Mouse (Mus musculus): ENCODE results near the gene Clec11a. TPM values are rescaled to one million over a fixed set of nuclear protein-coding genes. Genes with fewer than 3 reads are reported as not detected.
"Not testable (repeated sequence)": the region's sequence is repeated elsewhere in the genome, so short reads cannot be mapped to it uniquely, and the experiment has no call there.

The Clec11a gene
- total RNA-seq, 2 experiments from 2014 or later = 0.84 to 0.88 TPM

DNA sequence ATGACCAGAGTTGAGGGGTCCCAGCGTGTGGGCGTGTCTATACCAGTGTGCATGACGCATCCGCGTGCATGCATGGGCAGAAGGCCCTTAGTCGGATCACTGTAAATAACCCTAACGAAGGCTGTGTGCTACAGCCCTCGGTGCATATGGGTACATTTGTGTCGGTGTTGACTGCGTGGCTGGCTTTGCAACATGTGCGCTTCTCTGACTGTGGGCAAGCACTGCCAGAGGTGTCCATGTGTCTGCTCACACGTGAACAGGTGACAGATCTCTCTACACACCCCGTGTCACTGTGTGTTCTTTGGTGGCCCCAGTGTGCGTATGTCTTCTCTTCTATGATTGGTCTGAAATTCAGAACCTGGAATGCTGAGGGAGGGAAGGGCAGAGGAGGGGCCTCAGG lies 27.4 kb upstream of the Clec11a start:
- DNase-seq = no peak
- intact Hi-C loops (cut with DNase I) = no loop called here

DNA sequence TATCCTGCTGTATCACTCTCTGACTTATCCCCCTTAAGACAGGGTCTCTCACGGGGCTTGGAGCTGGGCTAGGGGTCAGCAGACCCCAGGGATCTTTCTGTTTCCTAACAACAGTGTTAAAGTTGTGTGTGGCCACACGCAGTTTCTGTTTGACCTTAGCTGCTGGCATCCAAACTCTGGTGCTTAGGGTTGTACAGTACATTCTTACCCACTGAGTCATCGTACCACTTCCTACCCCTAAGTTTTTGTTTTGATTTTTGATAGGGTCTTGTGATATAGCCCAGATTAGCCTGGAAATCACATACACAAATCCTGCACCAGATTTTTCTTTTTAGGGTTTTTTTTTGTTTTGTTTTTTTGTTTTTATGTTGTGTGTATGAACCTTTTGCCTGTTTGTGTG lies 25.6 kb upstream of the Clec11a start:
- no peak for DNase-seq
- intact Hi-C loops (cut with DNase I) = no loop called here

DNA sequence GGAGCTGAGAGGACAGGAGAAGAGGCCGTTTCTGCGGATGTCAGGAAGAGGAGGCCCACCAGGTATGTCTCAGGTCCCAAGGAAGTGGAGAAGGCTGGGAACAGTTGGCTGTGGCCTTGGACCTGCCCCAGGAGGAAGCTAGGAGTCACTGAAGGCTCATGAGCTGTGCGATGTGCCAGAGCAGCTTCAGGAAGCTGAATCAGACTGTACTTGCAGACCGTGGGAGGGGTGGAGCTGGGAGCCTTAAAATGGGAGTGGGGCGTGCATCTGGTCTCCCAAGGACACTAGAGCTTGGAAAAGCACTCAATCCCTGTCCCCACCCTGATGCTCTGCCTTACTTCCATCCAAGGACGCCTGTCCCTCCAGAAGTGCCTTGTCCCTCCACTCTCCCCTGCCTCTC lies 19.9 kb upstream of the Clec11a start:
- intact Hi-C loops (cut with DNase I) = no loop called here
- DNase-seq = no peak

DNA sequence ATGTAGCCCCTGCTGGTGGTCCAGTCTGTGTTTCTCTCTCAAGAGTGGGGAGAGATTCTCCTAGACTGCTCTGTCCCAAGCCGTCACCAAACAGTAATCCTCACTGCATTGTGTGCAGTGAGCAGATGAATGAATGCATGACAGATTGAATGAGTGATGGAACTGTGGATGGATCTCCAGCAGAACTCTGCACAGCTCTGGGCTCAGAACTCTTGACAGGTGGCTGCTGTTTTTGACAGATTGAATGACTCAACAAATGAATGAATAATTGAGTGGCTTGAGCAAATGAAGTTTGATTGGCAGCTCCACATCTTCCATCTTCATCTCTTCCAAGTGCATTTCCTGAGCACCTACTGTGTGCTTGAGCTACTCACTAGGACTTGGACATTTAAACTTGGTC lies 15.6 kb upstream of the Clec11a start:
- no peak for DNase-seq
- intact Hi-C loops (cut with DNase I) = no loop called here

DNA sequence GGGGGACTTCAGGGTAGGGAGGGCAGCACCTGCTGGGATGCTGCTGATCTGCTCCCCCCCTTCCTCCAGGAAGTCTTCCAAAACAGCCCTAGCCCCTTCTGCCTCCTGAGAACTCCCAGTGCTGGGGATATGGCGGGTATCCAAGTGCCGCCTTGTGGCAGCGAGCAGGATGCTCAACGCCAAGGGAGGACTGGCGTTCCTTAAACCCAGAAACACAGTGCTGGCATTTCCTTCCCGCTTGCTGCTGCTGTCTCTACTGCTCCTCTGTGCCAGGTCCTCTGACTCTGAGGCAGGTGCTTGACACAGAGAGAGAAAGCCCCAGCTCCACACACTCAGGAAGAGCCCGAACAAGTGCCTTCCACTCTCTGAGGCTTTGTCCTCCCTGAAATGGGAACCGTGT lies 14.2 kb upstream of the Clec11a start:
- no peak for DNase-seq

DNA sequence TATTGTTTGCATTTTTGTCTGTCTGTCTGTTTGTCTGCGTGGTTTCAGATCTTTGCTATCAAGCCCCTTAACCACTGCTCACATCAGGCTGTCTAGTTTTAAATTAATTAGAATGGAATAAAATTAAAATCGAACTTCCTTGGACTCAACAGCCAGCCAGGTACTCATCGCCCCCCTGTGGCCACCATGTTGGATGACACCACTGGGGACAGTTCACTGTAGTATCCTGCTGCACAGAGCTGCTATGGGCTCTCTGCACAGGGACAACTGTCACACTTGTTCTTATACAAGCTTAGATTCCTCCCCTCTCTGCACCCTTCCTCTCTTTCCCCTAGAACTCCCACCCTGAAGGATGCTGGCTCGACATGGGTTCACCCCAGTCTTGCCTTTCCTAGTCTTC lies 11.2 kb upstream of the Clec11a start:
- peak in 1 of 2 experiments; percentile 28 for DNase-seq
- intact Hi-C loops (cut with DNase I) = no loop called here

More for the DNA sequence above, 14.2 kb upstream of the Clec11a start:
- intact Hi-C loops (cut with DNase I) = no loop called here

DNA sequence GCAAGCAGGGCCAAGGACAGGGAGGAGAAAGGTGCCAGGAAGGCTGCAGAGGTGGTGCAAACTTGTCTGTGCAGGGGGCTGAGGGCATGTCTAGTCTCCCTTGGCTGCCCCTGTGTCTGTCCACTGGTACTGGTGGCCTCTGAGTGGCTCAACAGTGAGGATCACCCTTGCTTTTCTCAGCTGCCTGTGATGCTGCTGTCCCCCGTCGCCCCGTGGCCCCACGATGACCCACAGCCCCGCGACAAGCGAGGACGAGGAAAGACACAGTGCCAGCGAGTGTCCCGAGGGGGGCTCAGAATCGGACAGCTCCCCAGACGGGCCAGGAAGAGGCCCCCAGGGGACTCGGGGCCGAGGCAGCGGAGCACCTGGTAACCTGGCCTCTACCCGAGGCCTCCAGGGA lies 5.8 kb upstream of the Clec11a start:
- intact Hi-C loops (cut with DNase I) = no loop called here
- no peak for DNase-seq

DNA sequence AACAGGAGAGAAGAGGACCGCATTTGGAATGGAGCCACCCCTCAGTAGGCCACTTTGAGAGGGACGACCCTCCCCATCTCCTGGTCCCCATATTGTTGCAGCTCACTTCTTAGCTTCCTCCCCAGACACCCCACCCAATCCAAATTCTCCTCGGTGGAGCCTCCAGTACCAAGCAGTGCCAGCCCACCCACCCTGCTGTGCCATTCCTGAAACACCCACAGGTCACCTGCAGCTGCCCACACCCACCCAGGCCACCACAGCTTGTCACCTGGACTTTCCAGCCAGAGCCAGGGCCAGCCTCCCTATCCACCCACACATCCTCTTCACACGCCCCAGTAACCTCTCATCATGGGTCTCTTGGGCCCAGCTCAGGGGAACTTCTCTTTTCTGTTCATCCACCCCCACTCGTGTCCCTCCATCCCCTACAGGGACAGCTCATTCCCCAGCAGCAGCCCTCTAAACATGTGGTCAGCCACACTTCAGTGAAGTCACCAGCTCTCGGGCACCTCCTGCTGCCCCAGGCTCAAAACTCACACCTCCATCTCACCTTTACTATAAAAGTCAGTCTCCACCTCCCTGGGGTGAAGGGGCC lies 5.1 kb upstream of the Clec11a start:
- intact Hi-C loops (cut with DNase I) = no loop called here

DNA sequence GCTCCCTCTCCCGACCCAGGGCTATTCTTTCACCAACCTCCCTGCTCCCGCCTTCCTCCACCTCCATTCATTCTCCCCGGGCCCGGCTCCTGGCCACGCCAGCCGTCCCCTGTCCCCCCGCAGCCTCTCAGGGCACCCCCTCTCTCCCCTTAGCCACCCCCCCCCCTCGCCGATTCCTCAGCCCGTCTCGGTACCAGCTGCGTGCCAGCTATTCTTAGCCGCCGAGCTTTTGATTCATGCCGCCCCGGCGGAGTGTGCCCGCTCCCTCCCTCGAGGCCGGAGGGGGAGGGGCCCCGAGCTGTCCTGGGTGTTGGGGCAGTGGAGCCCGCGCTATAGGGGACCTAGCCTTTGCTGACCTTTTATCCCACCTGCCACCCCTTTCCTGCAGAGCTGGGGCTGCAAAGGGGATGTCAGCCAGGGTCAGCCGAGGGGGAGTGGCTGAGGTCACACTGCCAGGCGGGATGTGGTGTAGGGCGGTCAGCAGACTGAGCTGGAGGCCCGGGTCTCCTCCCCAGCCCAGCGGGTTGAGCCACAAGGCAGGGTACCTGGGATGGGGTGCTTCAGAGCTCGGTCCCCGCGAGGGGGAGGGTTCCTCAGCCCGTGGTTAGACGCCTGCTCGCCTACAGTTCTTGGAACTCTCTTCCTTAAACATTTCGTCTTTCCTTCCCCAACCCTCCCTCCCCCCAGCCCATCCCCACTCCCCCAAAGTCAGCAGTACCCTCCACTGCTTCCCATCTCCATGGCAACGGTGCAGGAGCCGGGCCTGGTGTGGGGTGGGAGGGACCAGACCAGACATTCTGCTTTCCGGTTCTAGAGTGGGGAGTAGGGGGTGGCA lies 4.4 kb upstream of the Clec11a start:
- intact Hi-C loops (cut with DNase I) = no loop called here
- peak; percentile 23 to 24 for DNase-seq

More for the DNA sequence above, 5.1 kb upstream of the Clec11a start:
- DNase-seq = no peak

DNA sequence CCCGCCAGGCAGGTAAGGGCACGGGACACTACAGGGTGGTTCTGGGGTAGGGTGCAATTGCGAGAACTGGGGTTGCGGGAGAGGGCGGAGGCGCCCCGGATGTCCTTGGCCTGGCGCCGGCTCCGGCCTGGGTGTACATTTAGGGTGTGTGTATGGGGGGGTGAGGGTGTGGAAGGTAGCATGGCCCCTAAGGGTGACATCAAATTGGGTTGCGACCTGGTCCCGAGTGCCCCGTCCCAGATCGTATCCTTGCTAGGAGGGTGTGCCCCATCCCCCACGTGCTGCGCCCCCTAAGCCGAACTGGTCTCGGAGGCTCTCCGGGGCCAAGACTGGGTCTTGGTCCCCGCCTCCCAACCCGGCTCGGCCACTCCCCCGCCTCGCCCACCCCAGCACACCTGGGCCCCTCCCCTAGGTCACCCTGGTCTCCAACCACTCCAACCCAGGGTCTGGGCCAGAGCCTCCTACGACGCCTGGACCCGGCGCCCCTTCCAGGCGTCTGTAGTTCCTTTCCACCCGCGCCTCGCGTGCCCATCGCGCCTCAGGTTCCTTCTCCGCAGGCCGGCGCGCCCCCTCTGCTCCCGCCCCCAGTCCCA lies 3.7 kb upstream of the Clec11a start:
- DNase-seq = no peak
- intact Hi-C loops (cut with DNase I) = no loop called here

DNA sequence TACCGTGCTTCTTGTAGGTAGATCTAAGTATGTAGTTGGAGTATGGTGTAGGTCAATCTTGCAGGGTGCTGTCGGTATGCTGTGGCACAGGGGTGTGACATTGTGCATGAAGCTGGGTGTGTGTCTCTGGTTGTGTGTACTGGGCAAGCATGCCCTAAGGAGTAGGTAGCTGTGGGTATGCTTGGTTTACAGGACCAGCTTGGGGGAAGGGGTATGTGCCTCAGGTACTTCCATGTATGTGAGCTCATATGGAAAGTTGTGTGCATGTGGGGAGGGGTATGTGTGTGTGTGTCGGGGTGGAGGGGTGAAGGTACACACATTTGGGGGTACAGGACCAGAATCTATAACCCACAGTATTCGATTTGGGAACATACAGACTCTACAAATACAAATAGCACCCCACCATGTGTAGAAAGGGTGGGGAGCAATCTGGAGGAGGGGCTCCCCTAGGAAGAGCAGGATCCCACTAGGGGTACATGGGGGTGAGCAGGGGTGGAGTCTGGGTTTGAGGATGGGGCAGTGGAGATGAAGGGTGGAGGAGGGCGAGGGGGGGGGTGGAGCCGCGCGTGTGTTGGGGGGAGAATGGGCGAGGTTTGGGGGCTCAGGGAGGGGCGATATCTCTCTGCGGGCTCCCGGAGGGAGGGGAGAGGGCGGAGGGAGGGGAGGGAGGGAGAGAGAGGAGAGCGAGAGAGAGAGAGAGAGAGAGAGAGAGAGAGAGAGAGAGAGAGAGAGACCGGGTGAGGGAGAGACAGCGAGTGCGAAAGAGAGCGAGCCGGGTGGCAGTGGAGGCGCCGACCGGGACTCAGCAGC lies 3.0 kb upstream of the Clec11a start, which contains the start of gene Shank1:
Gene Shank1 (plus strand): TSS at position 779 of the 810 bp plus-strand sequence.
- no peak for DNase-seq
- intact Hi-C loops (cut with DNase I) = loop anchor here (5.0 kb wide), 1 partner anchor 43 kb away; no protein-coding TSS in a partner anchor

DNA sequence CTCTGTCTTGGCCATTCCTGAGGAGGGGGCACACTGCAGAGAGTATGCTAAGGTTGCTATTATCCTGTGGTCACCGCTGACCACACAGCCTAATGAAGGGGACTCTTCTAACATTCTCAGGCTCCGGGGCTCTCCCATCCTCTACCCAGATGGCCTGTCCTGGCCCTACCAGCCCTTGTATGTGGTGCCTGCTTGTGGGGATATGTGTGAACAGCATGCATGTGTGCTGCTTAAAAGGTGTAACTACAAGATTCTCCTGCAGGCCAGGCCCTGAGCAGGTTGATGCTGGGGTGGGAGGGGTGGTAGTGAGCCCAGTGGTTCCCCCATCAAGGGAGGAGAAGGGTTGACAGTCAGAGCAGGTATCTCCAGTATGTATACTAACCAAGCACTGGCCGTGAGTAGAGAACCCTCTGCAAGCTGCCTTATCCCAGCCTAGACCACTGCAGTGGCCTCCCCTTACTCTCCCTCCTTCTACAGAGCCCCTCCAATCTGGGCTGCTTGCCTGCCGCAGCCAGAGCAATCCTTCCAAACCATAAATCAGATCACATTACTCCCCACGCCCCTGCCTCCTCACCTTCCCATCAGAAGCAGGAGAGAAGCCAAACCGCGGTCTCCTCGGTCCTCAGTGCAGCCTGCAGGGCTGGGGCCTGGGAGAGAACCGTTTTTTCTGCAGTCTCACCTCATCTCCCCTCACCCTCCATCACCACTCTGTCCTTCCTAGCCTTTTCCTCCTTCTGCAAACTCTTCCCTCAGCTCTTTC lies 739 bp upstream of the Clec11a start:
- intact Hi-C loops (cut with DNase I) = loop anchor here (5.0 kb wide), 1 partner anchor 45 kb away; no protein-coding TSS in a partner anchor

DNA sequence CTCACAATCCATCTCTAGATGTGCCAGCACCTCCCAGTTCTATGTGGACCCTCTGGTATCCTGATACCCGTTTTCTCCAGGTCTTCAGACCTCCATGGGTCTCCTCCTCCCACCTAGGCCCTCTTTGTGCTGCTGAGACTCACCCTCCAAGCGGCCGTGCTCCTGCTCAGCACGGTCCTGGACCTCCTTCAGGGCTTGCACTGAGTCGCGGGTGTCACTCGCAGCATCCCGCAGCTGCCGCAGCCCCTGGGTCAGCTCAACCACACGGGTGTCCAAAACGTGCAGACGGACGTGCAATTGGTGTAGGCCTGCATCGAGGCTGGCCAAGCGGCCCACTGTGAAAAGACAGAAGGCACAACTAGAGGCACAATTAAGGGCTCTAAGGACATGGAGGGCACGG lies 1.0 kb downstream of the Clec11a start:
- intact Hi-C loops (cut with DNase I) = loop anchor here (2.0 to 5.0 kb wide), 2 partner anchors 43 to 47 kb away; no protein-coding TSS in a partner anchor
- no peak for DNase-seq

More for the DNA sequence above, 739 bp upstream of the Clec11a start:
- DNase-seq = no peak

DNA sequence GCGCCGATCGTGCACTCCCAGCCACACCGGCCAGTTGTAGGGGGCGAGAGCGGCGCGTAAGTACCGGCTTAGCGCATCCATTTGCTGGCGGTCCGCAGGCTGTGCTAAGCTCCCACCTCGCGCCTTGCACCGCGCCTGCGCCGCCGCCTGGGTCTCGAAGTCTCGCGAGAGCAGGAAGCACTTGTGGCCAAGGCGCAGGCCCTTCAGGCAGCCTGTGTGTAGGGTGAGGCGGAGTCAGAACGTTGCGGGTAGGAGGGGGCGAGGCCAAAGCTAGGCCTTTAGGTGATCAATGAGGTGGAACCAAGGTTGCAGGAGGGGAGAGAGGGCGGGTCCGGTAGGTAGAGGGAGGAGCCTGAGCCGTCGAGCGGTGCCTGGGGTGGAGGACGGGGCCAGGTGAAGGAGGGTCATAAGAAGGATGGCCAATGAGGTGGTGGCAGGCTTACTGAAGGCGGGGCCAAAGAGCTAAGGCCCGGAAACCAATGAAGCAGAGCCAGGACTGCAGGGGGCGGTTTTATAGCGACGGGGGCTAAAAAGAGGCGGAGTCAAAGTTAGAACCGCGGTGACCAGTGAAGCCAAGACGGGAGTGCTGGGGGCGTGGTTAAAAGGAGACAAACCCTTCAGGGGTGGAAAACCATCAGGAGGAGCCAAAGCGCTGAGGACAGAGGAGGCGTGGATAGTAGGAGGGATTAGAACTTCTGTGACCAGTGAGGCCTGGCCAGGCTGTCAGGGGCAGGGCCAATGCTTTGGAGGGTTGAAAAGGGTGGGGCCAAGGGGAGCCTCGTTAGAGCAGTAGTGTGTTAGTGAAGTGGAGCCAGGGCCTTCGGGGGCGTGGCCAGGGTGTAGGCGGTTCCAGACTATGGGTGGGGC lies 1.7 kb downstream of the Clec11a start:
- intact Hi-C loops (cut with DNase I) = loop anchor here (2.0 to 5.0 kb wide), 2 partner anchors 42 to 47 kb away; no protein-coding TSS in a partner anchor
- DNase-seq = peak; percentile 94 to 96

DNA sequence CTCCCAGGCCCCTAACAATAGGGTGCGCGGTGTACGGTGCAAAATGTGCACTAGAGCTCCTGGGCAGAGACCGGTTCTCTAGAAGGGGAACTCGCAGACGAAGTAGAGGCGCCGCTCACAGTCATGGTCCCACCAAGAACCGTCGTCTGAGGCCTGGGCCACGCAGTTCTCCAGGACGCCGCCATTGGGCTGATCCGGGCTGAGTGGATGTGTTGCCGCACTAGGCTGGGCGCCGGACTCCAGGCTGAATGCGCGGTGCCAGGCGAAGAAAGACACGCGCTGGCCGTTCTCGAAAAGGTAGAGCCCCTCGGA lies 2.3 kb downstream of the Clec11a start:
- no peak for DNase-seq
- intact Hi-C loops (cut with DNase I) = loop anchor here (2.0 kb wide), 1 partner anchor 42 kb away; no protein-coding TSS in a partner anchor

DNA sequence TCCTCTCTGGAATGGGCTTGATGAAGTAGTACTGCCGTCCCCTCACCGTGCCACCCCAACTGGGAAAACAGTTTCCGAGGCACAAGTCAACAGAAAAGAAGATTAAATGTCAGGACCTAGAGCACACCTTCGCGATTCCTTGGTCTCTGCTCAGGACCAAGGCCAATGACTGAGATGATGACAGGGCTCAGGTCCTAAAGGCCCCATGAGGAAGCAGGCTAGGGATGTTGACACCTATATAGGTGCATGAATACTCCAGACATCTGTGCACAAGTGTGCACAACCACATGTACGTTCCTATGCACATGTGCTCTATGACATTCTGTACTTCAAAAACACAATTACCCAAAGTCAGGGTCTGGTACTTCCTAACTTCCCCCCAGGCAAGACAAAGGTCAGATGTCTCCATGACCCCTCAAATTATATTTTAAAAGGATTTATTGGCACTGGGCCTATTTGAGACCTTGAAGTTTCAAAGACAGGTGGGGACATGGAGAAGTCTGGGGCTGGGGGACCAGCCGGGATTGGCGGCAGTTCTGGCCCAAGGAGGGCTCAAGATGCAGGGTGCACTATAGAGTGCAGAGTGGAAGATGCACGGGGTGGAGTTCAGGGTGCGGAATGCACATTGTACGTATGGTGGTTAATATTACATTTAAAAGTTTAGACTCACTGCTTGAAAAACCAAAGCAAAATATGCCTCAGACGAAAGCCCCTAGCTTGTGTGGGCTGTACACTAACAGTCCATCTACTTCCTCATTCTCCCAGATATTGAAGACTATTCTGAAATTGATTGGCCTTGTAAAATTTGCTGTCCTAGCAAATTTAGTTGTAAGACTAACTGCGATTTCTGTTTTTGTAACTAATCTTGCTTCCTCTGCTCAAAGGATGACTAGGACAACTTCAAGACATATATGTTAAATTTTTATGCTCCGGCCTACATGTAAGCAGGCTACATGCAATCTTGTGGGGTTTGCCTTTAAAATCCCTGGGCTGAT lies 3.1 kb downstream of the Clec11a start:
- DNase-seq = no peak
- intact Hi-C loops (cut with DNase I) = loop anchor here (2.0 kb wide), 1 partner anchor 41 kb away; no protein-coding TSS in a partner anchor

DNA sequence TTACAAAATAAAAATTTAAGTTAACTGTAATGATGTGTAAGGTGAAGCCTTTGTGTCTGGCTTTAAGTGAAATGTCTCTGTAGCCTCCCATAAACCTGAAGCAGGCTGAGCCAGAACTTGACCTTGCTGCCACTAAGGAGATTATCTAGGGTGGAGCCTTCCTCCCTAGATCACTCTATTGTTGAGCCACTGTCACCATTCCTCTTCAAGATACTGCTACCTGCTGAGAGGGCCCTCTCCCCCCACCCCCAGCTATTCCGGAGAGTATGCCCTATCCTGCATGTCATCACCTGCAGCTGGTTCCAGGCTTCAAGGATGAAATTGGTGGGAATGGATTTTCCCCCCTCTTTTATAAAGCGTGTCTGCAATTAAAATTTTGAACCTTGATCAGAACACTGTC lies 9.2 kb downstream of the Clec11a start:
- DNase-seq; intact Hi-C loops (cut with DNase I): not testable (repeated sequence)

DNA sequence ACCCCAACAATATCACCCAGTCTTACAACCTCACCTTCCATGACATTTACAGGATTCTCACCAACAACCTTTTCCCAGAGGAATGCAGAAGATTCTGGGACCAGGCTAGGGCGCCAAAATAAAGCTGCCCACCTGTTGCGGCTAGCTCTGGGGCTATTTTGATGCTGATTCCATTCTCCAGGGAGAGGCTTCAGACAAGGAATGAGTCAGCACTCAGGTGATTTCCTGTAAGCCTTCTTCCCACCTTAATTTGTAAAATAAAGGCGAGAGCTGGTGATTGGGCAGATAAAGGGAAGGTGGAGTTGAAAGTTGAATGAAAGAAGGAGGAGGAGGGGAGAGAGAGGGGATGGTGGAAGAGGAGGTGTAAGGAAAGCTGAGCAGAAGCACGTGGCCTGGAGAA lies 15.3 kb downstream of the Clec11a start:
- no peak for DNase-seq
- intact Hi-C loops (cut with DNase I) = no loop called here
